Mouse (Mus musculus) frontal cortex, adult (tissue): ENCODE data around the gene Gm12569.
A peak's percentile ranks its signal among the peaks of the same experiment; 100 is the strongest.

Experiments
- ATAC-seq: cut with Nextera tagmentation; 2 replicates; pipeline ENCODE4 v1.9.2; 2017; ENCODE audit warnings: mild to moderate bottlenecking, moderate library complexity, mixed read lengths; ENCODE audit not compliant: low TSS enrichment

Gm12569 gene

GRCm38 (mm10) chr11:51220308-51220707 is at the start of gene Gm12569:
Gm12569 (plus strand) TSS chr11:51220473.
- no peak for ATAC-seq

- ATAC-seq: no peak
These were observed 17.5 kb upstream of the Gm12569 start for GRCm38 (mm10) chr11:51202726-51203125.

GRCm38 (mm10) chr11:51207758-51208157 is 12.5 kb upstream of the Gm12569 start:
- no peak for ATAC-seq

- ATAC-seq: no peak
These were observed 8.8 kb upstream of the Gm12569 start for GRCm38 (mm10) chr11:51211426-51211825.

- ATAC-seq: no peak
These were observed 6.3 kb upstream of the Gm12569 start for GRCm38 (mm10) chr11:51214021-51214420.

GRCm38 (mm10) chr11:51219396-51219980 is 785 bp upstream of the Gm12569 start:
- no peak for ATAC-seq

GRCm38 (mm10) chr11:51227104-51227503 is 6.8 kb downstream of the Gm12569 start:
- ATAC-seq: peak; percentile 92

GRCm38 (mm10) chr11:51234626-51235025 is 14.4 kb downstream of the Gm12569 start:
- no peak for ATAC-seq

GRCm38 (mm10) chr11:51242897-51243296 is 22.6 kb downstream of the Gm12569 start:
- no peak for ATAC-seq

GRCm38 (mm10) chr11:51257006-51257405 is 36.7 kb downstream of the Gm12569 start:
- no peak for ATAC-seq

GRCm38 (mm10) chr11:51261680-51262219 is 41.5 kb downstream of the Gm12569 start, which contains the start of gene Clk4:
Clk4 (plus strand) TSS chr11:51261730.
- no peak for ATAC-seq

- ATAC-seq: peak; percentile 97
These were observed 42.3 kb downstream of the Gm12569 start, which contains the start of gene BC049762 for GRCm38 (mm10) chr11:51262342-51263285. BC049762 (minus strand) TSS chr11:51263046.

- ATAC-seq: peak; percentile 38
These were observed 43.1 kb downstream of the Gm12569 start for GRCm38 (mm10) chr11:51263286-51263831.

GRCm38 (mm10) chr11:51264352-51264751 is 44.1 kb downstream of the Gm12569 start:
- no peak for ATAC-seq

GRCm38 (mm10) chr11:51265326-51265725 is 45.1 kb downstream of the Gm12569 start:
- ATAC-seq: no peak

GRCm38 (mm10) chr11:51274418-51274817 is 54.1 kb downstream of the Gm12569 start:
- no peak for ATAC-seq
